Mouse (Mus musculus) frontal cortex, postnatal 10 days (tissue): Measurements from ENCODE around the gene Pigp.
A peak's percentile ranks its signal among the peaks of the same experiment; 100 is the strongest.

Experiments
- DNase-seq, 2 experiments: peaks; one replicate each; pipeline ENCODE4 v3.0.0; 2022; ENCODE audit warnings: low spot score in 2 of 2, mixed read lengths in 1 of 2

Gene Pigp

GRCm38 (mm10) chr16:94371301-94371931, at the start of gene Pigp:
Gene Pigp, minus strand, starts transcription at chr16:94371842.
- peak in 1 of 2 experiments; percentile 28 for DNase-seq

DNA sequence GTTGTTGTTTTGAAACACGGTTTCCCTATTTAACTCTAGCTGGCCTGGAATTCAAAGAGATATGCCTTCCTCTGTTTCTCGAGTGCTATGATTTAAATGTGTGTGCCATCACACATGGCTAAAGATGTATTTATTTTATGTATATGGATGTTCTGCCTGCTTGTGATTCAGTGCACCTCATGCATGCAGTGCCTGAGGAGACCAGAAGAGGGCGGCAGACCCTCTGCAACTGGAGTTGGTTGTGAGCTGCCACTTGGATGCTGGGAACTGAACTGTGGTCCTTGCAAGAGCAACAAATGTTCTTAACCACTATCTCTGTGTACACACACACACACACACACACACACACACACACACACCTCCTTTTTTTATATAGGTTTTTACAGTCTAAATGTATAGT, 48.9 kb upstream of the Pigp start:
- no peak for DNase-seq

DNA sequence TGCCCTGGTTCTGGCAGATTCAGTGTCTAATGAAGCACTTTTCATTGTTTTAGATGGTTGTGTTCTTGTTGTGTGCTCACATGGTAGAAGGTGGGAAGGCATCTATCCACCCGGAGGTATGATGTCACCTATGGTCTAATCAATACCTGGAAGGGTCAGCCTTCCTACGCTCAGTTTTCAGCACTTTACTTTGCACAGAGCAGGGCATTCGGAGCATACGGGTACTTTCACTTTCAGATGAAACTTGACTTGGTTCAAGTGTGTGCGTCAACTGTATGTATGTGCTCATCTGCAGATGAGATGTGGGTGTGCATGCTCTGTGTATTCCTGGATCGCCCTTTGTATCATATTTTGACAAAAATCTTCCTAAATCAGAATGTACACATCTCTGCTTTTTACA, 42.5 kb upstream of the Pigp start:
- no peak for DNase-seq

GRCm38 (mm10) chr16:94412760-94413159, 41.1 kb upstream of the Pigp start:
- no peak for DNase-seq

GRCm38 (mm10) chr16:94412198-94412597, 40.6 kb upstream of the Pigp start:
- no peak for DNase-seq

DNA sequence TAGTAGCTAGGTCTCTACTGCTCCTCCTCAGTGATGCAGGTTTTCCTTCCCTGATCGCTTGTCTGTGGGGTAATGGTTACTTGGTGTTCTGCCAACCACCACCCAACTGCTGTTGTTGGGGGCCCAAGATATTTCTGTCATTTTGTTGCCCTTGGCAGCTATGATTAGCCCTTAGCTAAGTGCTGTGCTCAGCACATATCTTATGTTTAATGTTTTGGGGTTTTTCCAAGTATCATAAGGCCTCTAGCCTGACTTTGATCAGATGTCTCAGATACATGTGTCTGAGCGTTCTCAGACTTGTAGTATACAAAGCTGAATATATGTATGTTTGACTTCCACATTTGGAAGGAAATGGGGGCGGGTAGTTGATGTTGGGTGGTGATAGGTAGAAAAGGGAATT, 39.6 kb upstream of the Pigp start:
- no peak for DNase-seq

DNA sequence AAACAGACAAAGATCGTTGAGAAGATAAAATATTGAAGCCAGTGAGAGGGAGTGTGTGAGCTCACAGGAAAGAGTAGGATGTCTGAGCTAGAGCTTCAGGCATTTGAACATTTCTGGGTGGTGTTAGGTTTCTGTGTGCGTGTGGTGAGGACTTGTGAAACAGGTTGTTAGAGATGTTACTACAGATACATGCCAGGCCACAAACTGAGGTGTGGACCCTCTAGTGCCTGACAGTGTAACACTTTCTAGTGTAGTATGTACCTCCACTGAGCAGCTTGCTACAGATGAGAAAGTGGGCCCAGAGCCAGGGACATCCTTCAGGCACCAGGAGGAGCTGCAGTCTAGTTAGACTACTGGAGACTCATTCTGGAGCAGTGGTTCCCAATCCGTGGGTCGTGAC, 30.5 kb upstream of the Pigp start:
- DNase-seq: no peak

- DNase-seq: no peak
These were observed 30.0 kb upstream of the Pigp start for GRCm38 (mm10) chr16:94401636-94402035.

- no peak for DNase-seq
These were observed 27.5 kb upstream of the Pigp start for GRCm38 (mm10) chr16:94399141-94399540.

DNA sequence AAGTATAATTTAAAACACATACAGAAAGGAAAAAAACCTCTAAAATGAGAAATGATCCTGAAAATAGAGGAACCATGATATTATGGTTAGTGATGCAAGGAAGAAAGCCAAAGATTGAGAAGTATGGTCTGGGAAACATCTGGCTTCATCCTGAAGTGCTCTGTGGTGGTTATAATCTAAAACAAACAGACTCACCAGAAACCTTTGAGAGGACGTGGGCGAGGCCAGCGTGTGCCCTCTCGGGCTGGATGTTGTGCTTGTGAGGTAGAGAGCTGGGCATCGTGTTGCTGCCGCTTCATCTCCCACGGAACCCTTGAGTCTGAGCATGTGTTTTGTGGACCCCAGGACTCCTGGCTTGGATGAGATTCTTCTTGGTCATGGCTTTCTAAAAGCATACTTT, 25.0 kb upstream of the Pigp start:
- DNase-seq: no peak

DNA sequence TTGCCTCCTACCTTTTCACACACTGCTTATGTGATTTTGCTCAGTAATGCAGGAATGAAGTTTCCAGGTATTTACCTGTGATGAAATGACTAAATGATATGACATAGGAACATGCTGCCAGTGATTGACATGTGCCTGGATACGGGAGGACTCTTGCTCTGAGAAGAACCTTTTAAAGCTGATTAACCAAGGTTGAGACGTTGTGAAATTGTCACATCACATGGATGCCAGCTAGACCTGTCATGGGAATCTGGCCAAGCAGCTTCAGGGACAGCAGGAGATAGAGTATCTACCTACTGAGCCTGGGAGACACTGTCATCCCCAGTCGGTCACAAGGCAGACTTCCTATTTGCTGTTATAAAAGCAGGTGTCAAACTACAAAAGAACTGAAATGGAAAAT, 23.4 kb upstream of the Pigp start:
- DNase-seq: no peak

- DNase-seq: no peak
These were observed 20.7 kb upstream of the Pigp start for GRCm38 (mm10) chr16:94392299-94392698.

DNA sequence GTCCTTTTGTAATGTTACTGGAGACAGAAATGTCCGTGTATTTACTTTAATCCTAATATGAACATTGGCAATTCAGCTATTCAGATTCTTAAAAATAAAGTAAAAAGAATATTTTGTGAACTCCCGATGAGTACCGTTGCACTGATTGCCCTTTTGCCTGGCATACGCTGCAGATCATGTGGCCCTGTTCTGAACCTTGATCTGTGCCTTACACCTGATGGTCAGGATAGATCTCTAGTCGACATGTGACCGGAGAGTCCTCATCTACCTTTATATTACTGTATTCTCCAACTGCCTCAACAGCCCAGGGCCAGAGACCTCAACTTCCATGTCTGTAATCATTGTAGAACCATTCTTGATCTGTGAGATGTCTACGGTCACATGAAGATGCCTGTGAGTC, 16.0 kb upstream of the Pigp start:
- DNase-seq: no peak

GRCm38 (mm10) chr16:94383277-94383676, 11.6 kb upstream of the Pigp start:
- DNase-seq: no peak

- no peak for DNase-seq
These were observed 7.7 kb upstream of the Pigp start for GRCm38 (mm10) chr16:94379386-94379785.

DNA sequence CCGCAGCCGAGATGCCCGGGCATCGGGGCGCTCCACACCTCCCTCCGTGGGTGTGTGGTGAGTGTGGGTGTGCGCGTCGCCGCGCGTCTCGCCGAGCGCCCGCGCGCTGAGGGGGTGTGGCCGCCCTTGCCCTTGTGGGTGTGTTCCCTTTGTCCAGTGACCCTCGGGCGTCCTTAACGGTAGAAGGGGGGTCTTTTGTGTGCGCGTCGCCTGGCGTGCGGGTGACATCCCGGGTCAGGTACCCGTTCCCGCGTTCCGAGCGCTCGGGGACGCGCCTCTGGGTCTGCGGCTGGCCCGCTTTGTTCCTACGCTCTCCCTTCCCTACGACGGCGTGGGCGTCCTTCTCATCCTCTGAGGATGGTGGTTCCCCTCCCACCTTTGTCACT, 734 bp downstream of the Pigp start:
- peak; percentile 77 to 78 for DNase-seq

- DNase-seq: peak; percentile 95 to 96
These were observed 1.3 kb downstream of the Pigp start, which contains the start of gene Ttc3 for GRCm38 (mm10) chr16:94370173-94370914. Gene Ttc3, plus strand, starts transcription at chr16:94370618.

- no peak for DNase-seq
These were observed 2.0 kb downstream of the Pigp start for GRCm38 (mm10) chr16:94369596-94370172.

DNA sequence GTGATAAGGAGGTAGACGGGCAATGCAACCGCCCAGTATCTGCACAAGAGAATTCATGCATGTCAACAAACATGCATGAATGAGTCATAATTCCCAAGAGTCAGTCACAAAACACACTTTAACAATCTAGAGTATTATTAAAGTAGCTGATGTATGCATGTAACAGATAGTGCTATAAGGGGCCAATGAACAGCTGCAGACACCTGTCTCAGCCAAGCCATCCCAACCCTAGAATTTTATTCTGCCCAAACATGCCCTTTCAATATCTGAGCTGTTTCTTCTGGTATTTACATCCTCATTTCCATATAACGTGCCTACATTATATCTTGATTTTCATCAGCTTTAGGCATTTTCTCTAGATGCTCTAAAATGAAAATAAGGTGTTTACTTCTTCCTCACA, 6.2 kb downstream of the Pigp start:
- DNase-seq: no peak

GRCm38 (mm10) chr16:94363814-94364213, 7.8 kb downstream of the Pigp start:
- no peak for DNase-seq

GRCm38 (mm10) chr16:94362174-94362873, 9.3 kb downstream of the Pigp start:
- peak; percentile 67 to 79 for DNase-seq

DNA sequence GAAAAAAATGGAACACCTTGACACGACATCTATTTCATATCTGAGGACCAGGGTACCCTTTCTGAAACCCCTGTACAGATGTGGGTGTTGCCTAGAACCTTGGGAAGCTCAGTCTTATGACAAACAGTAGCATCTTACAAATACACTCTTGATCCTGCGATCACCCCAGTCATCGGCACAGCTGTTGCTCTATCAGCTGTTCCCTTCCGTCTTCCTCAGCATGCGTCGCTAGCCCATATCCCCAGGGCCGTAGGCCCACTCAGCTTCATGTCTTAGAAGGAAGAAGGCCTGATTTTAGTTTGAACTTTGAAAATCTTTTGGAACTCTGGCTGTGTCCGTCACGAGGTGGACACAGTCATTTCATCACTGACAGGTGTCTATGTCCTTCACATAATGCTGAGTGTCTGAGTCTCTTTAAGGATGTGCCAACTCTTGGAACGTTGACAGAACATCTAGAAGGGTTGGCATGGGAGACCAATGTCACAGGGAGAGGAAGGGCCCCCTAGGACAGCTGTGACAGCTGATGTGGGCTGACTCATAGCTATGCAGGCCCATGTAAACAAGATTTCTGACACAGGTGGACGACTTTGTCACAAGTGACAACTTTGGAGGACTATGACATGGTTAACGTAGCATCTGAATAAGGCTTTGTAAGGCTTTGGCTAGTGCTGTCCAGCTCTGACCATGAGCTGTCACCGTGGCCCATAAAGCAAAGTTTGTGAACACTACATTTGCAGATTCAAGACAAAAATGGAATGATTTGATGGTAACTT, 10.9 kb downstream of the Pigp start:
- no peak for DNase-seq
